Mouse (Mus musculus): ENCODE measurements around the gene Kit. TPM values are rescaled to one million over a fixed set of nuclear protein-coding genes. Genes with fewer than 3 reads are reported as not detected.

Kit gene
- polyA plus RNA-seq, 2 experiments = 11.0 to 13.4 TPM

- Histone ChIP-seq H3K4me1 (replicated peaks; ENCODE audit: control insufficient read depth in 2 of 2, insufficient read depth in 2 of 2, low read length in 1 of 2) (no peaks in the 10 kb centered on the region), H3K9me3 (ENCODE audit: control insufficient read depth, low read length) (no peaks in the 10 kb centered on the region), H3K9ac (replicated peaks) (no peak overlapping the region), H3K4me2 (ENCODE audit: low read depth) (no peak overlapping the region), H3K27me3 (ENCODE audit: control insufficient read depth, insufficient read depth, low read length) (no peaks in the 10 kb centered on the region), H3K36me3 (replicated peaks; ENCODE audit: control insufficient read depth, insufficient read depth, low read depth) (no peaks in the 10 kb centered on the region), H3K4me3 (ENCODE audit: insufficient read depth in 1 of 2, low read depth in 2 of 2, low read length in 2 of 2) (no peak overlapping the region), H3K27ac (no peak overlapping the region)
- TF ChIP-seq EP300 (IDR thresholded peaks at IDR 0.05; ENCODE audit: low read depth) = no peak
- TF ChIP-seq CTCF (IDR thresholded peaks at IDR 0.05; ENCODE audit: low read depth) = no peak
- DNase-seq (ENCODE audit: low read depth in 3 of 3, low spot score in 3 of 3) = no peak
- 71% methylated on average over 7 of the region's 7 CpGs for WGBS (ENCODE audit: insufficient replicate concordance)
- no peak for ATAC-seq (ENCODE audit: insufficient read depth)
Observed at GRCm38 (mm10) chr5:75704584-75705175, 130.0 kb downstream of the Kit start.

GRCm38 (mm10) chr5:75705421-75705820 is 130.7 kb downstream of the Kit start:
- 70% methylated on average over 1 of the region's 1 CpGs for WGBS (ENCODE audit: insufficient replicate concordance)

More at GRCm38 (mm10) chr5:75705421-75705820, 130.7 kb downstream of the Kit start:
- Histone ChIP-seq H3K4me3 (ENCODE audit: insufficient read depth in 1 of 2, low read depth in 2 of 2, low read length in 2 of 2) (no peak overlapping the region), H3K27ac (no peak overlapping the region), H3K36me3 (replicated peaks; ENCODE audit: control insufficient read depth, insufficient read depth, low read depth) (no peaks in the 10 kb centered on the region), H3K9me3 (ENCODE audit: control insufficient read depth, low read length) (no peaks in the 10 kb centered on the region), H3K9ac (replicated peaks) (no peak overlapping the region), H3K27me3 (ENCODE audit: control insufficient read depth, insufficient read depth, low read length) (no peaks in the 10 kb centered on the region), H3K4me1 (replicated peaks; ENCODE audit: control insufficient read depth in 2 of 2, insufficient read depth in 2 of 2, low read length in 1 of 2) (no peaks in the 10 kb centered on the region), H3K4me2 (ENCODE audit: low read depth) (no peak overlapping the region)
- DNase-seq (ENCODE audit: low read depth in 3 of 3, low spot score in 3 of 3) = no peak
- no peak for ATAC-seq (ENCODE audit: insufficient read depth)
- TF ChIP-seq CTCF (IDR thresholded peaks at IDR 0.05; ENCODE audit: low read depth) = no peak
- TF ChIP-seq EP300 (IDR thresholded peaks at IDR 0.05; ENCODE audit: low read depth) = no peak

Data from liver, embryonic 14.5 days (tissue).